Mouse (Mus musculus) thymus, adult 2 months (tissue): ENCODE data around the gene Dnttip2.

Source experiments
- CTCF ChIP-seq: fragments of 200-500 bp; IDR thresholded peaks from 2 replicates; pipeline ENCODE4 v1.5.1; 2012; ENCODE audit warnings: mild to moderate bottlenecking, control low read depth, low read length, moderate library complexity, borderline replicate concordance; ENCODE audit not compliant: control insufficient read depth, poor library complexity, insufficient read depth; ENCODE audit errors: extremely low read depth
- POLR2A ChIP-seq: fragments of 200-500 bp; IDR thresholded peaks from 2 replicates; pipeline ENCODE4 v1.6.1; 2012; ENCODE audit warnings: mild to moderate bottlenecking, low read length, control low read depth, moderate library complexity; ENCODE audit not compliant: control insufficient read depth, poor library complexity, insufficient read depth; ENCODE audit errors: extremely low read depth

DNA sequence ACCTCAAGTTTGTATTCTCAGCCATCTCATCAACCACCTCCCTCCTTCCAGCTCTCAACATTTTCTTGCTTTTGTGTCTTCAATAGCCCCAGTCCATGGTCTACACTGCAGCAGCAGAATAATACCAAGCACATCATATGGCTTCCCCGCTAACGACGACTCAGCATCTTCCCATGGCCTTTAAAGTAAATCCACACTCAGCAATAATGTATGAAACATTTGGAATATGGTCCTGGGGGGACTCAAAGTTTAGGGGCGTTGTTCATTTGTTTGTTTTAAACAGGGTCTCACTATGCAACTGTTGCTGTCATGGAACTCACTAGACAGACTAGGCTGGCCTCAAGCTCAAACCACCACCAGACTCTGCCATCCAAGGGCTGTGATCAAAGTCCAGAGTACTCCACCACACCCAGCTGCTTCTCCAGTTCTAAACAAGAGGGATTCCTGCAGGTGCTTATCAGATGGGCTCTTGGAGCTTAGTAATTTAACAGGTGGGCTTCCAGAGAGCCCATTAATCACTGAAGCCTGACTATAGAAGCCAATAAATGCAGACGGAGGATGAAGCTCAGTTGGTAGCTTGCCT is 14.5 kb downstream of the Dnttip2 start:
- TF ChIP-seq CTCF, result no peak
- no peak for TF ChIP-seq POLR2A
